Mouse (Mus musculus): Measurements from ENCODE around the gene Nrtn.

DNA sequence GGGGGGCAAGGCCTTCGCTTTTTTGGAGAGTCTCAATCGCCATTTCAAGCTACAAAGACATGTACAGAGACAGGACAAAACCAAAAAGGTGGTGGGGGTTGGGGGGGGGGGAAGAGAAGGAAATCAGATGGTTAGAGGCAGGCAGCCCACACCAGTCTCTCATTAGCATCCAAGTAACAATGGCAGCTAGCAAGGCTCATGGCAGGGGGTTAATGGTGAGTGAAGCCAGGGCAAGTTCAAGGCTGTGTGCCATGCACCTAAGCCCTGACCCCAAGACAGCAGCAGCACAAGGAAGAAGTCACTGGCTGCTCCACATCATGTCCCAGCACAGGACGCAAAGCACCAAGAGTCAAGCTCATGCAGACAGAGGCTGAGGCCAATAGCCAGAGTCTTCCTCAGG, 41.9 kb upstream of the Nrtn start:
- TF ChIP-seq MYOG (IDR thresholded peaks at IDR 0.05; ENCODE audit: control insufficient read depth in 1 of 3, insufficient read depth in 1 of 3, insufficient read length in 2 of 3, low read depth in 2 of 3) (no peak), E2F4 (IDR thresholded peaks at IDR 0.05; ENCODE audit: insufficient read depth) (no peak), MYOD1 (IDR thresholded peaks at IDR 0.05; ENCODE audit: control insufficient read depth in 1 of 3, insufficient read length in 2 of 3, low read depth in 2 of 3) (no peak), POLR2A (IDR thresholded peaks at IDR 0.05; ENCODE audit: insufficient read length, low read depth) (no peak), MAX (IDR thresholded peaks at IDR 0.05; ENCODE audit: low read depth) (no peak), TCF12 (IDR thresholded peaks at IDR 0.05; ENCODE audit: insufficient read depth, poor library complexity, severe bottlenecking) (no peak), POLR2AphosphoS2 (IDR thresholded peaks at IDR 0.05; ENCODE audit: insufficient read length, low read depth) (no peak), CEBPB (IDR thresholded peaks at IDR 0.05; ENCODE audit: insufficient read depth, poor library complexity, severe bottlenecking) (no peak), USF1 (IDR thresholded peaks at IDR 0.05; ENCODE audit: low read depth) (no peak), TCF3 (IDR thresholded peaks at IDR 0.05; ENCODE audit: insufficient read length, low read depth) (no peak), SRF (IDR thresholded peaks at IDR 0.05; ENCODE audit: control insufficient read depth, insufficient read length, low read depth) (no peak)
